Mouse (Mus musculus) right cerebral cortex, postnatal 36 days (tissue): ENCODE data around the gene Serf2.
A peak's percentile ranks its signal among the peaks of the same experiment; 100 is the strongest.

Source experiments
- DNase-seq, 2 experiments: peaks; one replicate each; pipeline ENCODE4 v3.0.0; 2022; ENCODE audit warnings: low spot score in 2 of 2, mixed read lengths in 1 of 2

Gene Serf2

GRCm38 (mm10) chr2:121448739-121449535 is at the start of gene Serf2:
Gene Serf2 (plus strand): TSS chr2:121449195.
- peak; percentile 99 for DNase-seq

GRCm38 (mm10) chr2:121403296-121403695 is 45.7 kb upstream of the Serf2 start:
- no peak for DNase-seq

GRCm38 (mm10) chr2:121408160-121408559 is 40.8 kb upstream of the Serf2 start:
- no peak for DNase-seq

GRCm38 (mm10) chr2:121412843-121413386 is 36.1 kb upstream of the Serf2 start:
- peak in 1 of 2 experiments; percentile 3 for DNase-seq

- peak; percentile 94 for DNase-seq
Measured at GRCm38 (mm10) chr2:121413387-121414042, 35.5 kb upstream of the Serf2 start, which contains the start of the genes Pdia3 and Catsper2. Gene Pdia3 (plus strand): TSS chr2:121413775. Gene Catsper2 (minus strand): TSS chr2:121413792.

GRCm38 (mm10) chr2:121414139-121414685 is 34.8 kb upstream of the Serf2 start:
- DNase-seq = no peak

GRCm38 (mm10) chr2:121415103-121415502 is 33.9 kb upstream of the Serf2 start:
- DNase-seq = no peak

- no peak for DNase-seq
Measured at GRCm38 (mm10) chr2:121415591-121415990, 33.4 kb upstream of the Serf2 start.

GRCm38 (mm10) chr2:121416356-121416755 is 32.6 kb upstream of the Serf2 start:
- DNase-seq = no peak

- DNase-seq = no peak
Measured at GRCm38 (mm10) chr2:121418476-121418875, 30.5 kb upstream of the Serf2 start.

GRCm38 (mm10) chr2:121423166-121423565 is 25.8 kb upstream of the Serf2 start:
- DNase-seq = no peak

- no peak for DNase-seq
Measured at GRCm38 (mm10) chr2:121425890-121426289, 23.1 kb upstream of the Serf2 start.

- DNase-seq = no peak
Measured at GRCm38 (mm10) chr2:121434854-121435253, 14.1 kb upstream of the Serf2 start.

- DNase-seq = no peak
Measured at GRCm38 (mm10) chr2:121439746-121440145, 9.2 kb upstream of the Serf2 start.

GRCm38 (mm10) chr2:121440834-121441605 is 8.0 kb upstream of the Serf2 start:
- no peak for DNase-seq

- no peak for DNase-seq
Measured at GRCm38 (mm10) chr2:121441800-121442199, 7.2 kb upstream of the Serf2 start.

GRCm38 (mm10) chr2:121442259-121443067 is 6.5 kb upstream of the Serf2 start:
- DNase-seq = no peak

- DNase-seq = no peak
Measured at GRCm38 (mm10) chr2:121443068-121443349, 6.0 kb upstream of the Serf2 start.

- DNase-seq = no peak
Measured at GRCm38 (mm10) chr2:121444178-121444577, 4.8 kb upstream of the Serf2 start, which contains the start of gene Ell3. Gene Ell3 (minus strand): TSS chr2:121444278.

- DNase-seq = no peak
Measured at GRCm38 (mm10) chr2:121445117-121445516, 3.9 kb upstream of the Serf2 start.

GRCm38 (mm10) chr2:121446506-121446905 is 2.5 kb upstream of the Serf2 start:
- DNase-seq = no peak
